Mouse (Mus musculus): ENCODE data around the gene Ryr1. TPM values are rescaled to one million over a fixed set of nuclear protein-coding genes. Genes with fewer than 3 reads are reported as not detected.
"Not testable (repeated sequence)": the region's sequence is repeated elsewhere in the genome, so short reads cannot be mapped to it uniquely, and the experiment has no call there.

Gene Ryr1
- polyA plus RNA-seq, 1 experiment from 2014 or later: 0.58 TPM

GRCm38 (mm10) chr7:28973025-28973424, 152.0 kb downstream of the Ryr1 start:
- 77% methylated on average over 8 of the region's 8 CpGs for WGBS
- H3K9me3 ChIP-seq (ENCODE audit: control insufficient read depth, low read length): no peaks in the 10 kb centered on the region
- no peak for ATAC-seq (ENCODE audit: low read depth)
- H3K4me2 ChIP-seq (ENCODE audit: low read depth, low read length): no peak overlapping the region
- H3K27ac ChIP-seq (ENCODE audit: low read length): no peak overlapping the region
- H3K36me3 ChIP-seq (ENCODE audit: control insufficient read depth, insufficient read depth, low read length): peaks cover 28% of the 10 kb centered on the region
- H3K4me1 ChIP-seq (replicated peaks; ENCODE audit: control insufficient read depth, insufficient read depth, low read length): peaks cover 16% of the 10 kb centered on the region
- H3K4me3 ChIP-seq (ENCODE audit: low read length): no peak overlapping the region
- no peak overlapping the region for H3K9ac ChIP-seq (ENCODE audit: low read length)
- no peaks in the 10 kb centered on the region for H3K27me3 ChIP-seq (ENCODE audit: control insufficient read depth, insufficient read depth, low read depth, low read length)

GRCm38 (mm10) chr7:28972542-28972985, 152.4 kb downstream of the Ryr1 start:
- H3K4me3 ChIP-seq (ENCODE audit: low read length): no peak overlapping the region
- 0 out of 2 replicates have a peak, but pooled peaks have one; percentile 6 for ATAC-seq (ENCODE audit: low read depth)
- 59% methylated on average over 8 of the region's 8 CpGs for WGBS

GRCm38 (mm10) chr7:28971770-28972269, 153.2 kb downstream of the Ryr1 start:
- no peak overlapping the region for H3K9ac ChIP-seq (ENCODE audit: low read length)
- H3K36me3 ChIP-seq (ENCODE audit: control insufficient read depth, insufficient read depth, low read length): peaks cover 18% of the 10 kb centered on the region
- no peaks in the 10 kb centered on the region for H3K9me3 ChIP-seq (ENCODE audit: control insufficient read depth, low read length)
- peak; percentile 76 for ATAC-seq (ENCODE audit: low read depth)
- 23% methylated on average over 6 of the region's 6 CpGs for WGBS
- no peaks in the 10 kb centered on the region for H3K27me3 ChIP-seq (ENCODE audit: control insufficient read depth, insufficient read depth, low read depth, low read length)
- H3K4me3 ChIP-seq (ENCODE audit: low read length): no peak overlapping the region
- H3K27ac ChIP-seq (ENCODE audit: low read length): peak overlapping the region; percentile 75
- H3K4me1 ChIP-seq (replicated peaks; ENCODE audit: control insufficient read depth, insufficient read depth, low read length): peaks cover 16% of the 10 kb centered on the region
- H3K4me2 ChIP-seq (ENCODE audit: low read depth, low read length): no peak overlapping the region

More at GRCm38 (mm10) chr7:28972542-28972985, 152.4 kb downstream of the Ryr1 start:
- no peak overlapping the region for H3K9ac ChIP-seq (ENCODE audit: low read length)
- peak overlapping the region; percentile 75 for H3K27ac ChIP-seq (ENCODE audit: low read length)
- no peaks in the 10 kb centered on the region for H3K27me3 ChIP-seq (ENCODE audit: control insufficient read depth, insufficient read depth, low read depth, low read length)
- H3K36me3 ChIP-seq (ENCODE audit: control insufficient read depth, insufficient read depth, low read length): peaks cover 24% of the 10 kb centered on the region
- no peaks in the 10 kb centered on the region for H3K9me3 ChIP-seq (ENCODE audit: control insufficient read depth, low read length)
- H3K4me1 ChIP-seq (replicated peaks; ENCODE audit: control insufficient read depth, insufficient read depth, low read length): peaks cover 16% of the 10 kb centered on the region
- H3K4me2 ChIP-seq (ENCODE audit: low read depth, low read length): no peak overlapping the region

GRCm38 (mm10) chr7:28971029-28971428, 153.9 kb downstream of the Ryr1 start:
- Histone ChIP-seq H3K27me3 (ENCODE audit: control insufficient read depth, insufficient read depth, low read depth, low read length) (no peaks in the 10 kb centered on the region), H3K4me2 (ENCODE audit: low read depth, low read length) (no peak overlapping the region), H3K9ac (ENCODE audit: low read length) (no peak overlapping the region), H3K4me3 (ENCODE audit: low read length) (no peak overlapping the region), H3K9me3 (ENCODE audit: control insufficient read depth, low read length) (no peaks in the 10 kb centered on the region), H3K27ac (ENCODE audit: low read length) (peak overlapping the region; percentile 75; the same call in 1 of the 2 replicates), H3K36me3 (ENCODE audit: control insufficient read depth, insufficient read depth, low read length) (peaks cover 18% of the 10 kb centered on the region), H3K4me1 (replicated peaks; ENCODE audit: control insufficient read depth, insufficient read depth, low read length) (peaks cover 16% of the 10 kb centered on the region)
- WGBS: 86% methylated on average over 7 of the region's 7 CpGs
- peak; percentile 9; the same call in 1 of the 2 replicates for ATAC-seq (ENCODE audit: low read depth)

- H3K9ac ChIP-seq (ENCODE audit: low read length): no peak overlapping the region
- 47% methylated on average over 12 of the region's 12 CpGs for WGBS
- H3K27me3 ChIP-seq (ENCODE audit: control insufficient read depth, insufficient read depth, low read depth, low read length): no peaks in the 10 kb centered on the region
- no peak overlapping the region for H3K4me3 ChIP-seq (ENCODE audit: low read length)
- H3K4me1 ChIP-seq (replicated peaks; ENCODE audit: control insufficient read depth, insufficient read depth, low read length): peaks cover 16% of the 10 kb centered on the region
- H3K4me2 ChIP-seq (ENCODE audit: low read depth, low read length): no peak overlapping the region
- no peaks in the 10 kb centered on the region for H3K9me3 ChIP-seq (ENCODE audit: control insufficient read depth, low read length)
- no peak for ATAC-seq (ENCODE audit: low read depth)
- H3K27ac ChIP-seq (ENCODE audit: low read length): no peak overlapping the region
- peaks cover 18% of the 10 kb centered on the region for H3K36me3 ChIP-seq (ENCODE audit: control insufficient read depth, insufficient read depth, low read length)
Measured at GRCm38 (mm10) chr7:28969672-28970394, 155.1 kb downstream of the Ryr1 start.

- H3K27me3 ChIP-seq (ENCODE audit: control insufficient read depth, insufficient read depth, low read depth, low read length): no peaks in the 10 kb centered on the region
- no peak overlapping the region for H3K9ac ChIP-seq (ENCODE audit: low read length)
- H3K4me3 ChIP-seq (ENCODE audit: low read length): no peak overlapping the region
- no peak overlapping the region for H3K27ac ChIP-seq (ENCODE audit: low read length)
- no peak for ATAC-seq (ENCODE audit: low read depth)
- no peak overlapping the region for H3K4me2 ChIP-seq (ENCODE audit: low read depth, low read length)
- no peaks in the 10 kb centered on the region for H3K9me3 ChIP-seq (ENCODE audit: control insufficient read depth, low read length)
- peaks cover 12% of the 10 kb centered on the region for H3K36me3 ChIP-seq (ENCODE audit: control insufficient read depth, insufficient read depth, low read length)
- 97% methylated on average over 1 of the region's 1 CpGs for WGBS
- peaks cover 16% of the 10 kb centered on the region for H3K4me1 ChIP-seq (replicated peaks; ENCODE audit: control insufficient read depth, insufficient read depth, low read length)
Measured at GRCm38 (mm10) chr7:28969271-28969670, 155.7 kb downstream of the Ryr1 start.

GRCm38 (mm10) chr7:28968120-28968519, 156.9 kb downstream of the Ryr1 start:
- not testable (repeated sequence) for H3K9me3 ChIP-seq (ENCODE audit: control insufficient read depth, low read length); ATAC-seq (ENCODE audit: low read depth); H3K36me3 ChIP-seq (ENCODE audit: control insufficient read depth, insufficient read depth, low read length); H3K4me2 ChIP-seq (ENCODE audit: low read depth, low read length); H3K27me3 ChIP-seq (ENCODE audit: control insufficient read depth, insufficient read depth, low read depth, low read length); H3K4me3 ChIP-seq (ENCODE audit: low read length); H3K27ac ChIP-seq (ENCODE audit: low read length); H3K9ac ChIP-seq (ENCODE audit: low read length)
- 96% methylated on average over 8 of the region's 8 CpGs for WGBS
- H3K4me1 ChIP-seq (replicated peaks; ENCODE audit: control insufficient read depth, insufficient read depth, low read length): peaks cover 17% of the 10 kb centered on the region

- WGBS: 66% methylated on average over 4 of the region's 4 CpGs
- peaks cover 13% of the 10 kb centered on the region for H3K4me1 ChIP-seq (replicated peaks; ENCODE audit: control insufficient read depth, insufficient read depth, low read length)
- H3K27me3 ChIP-seq (ENCODE audit: control insufficient read depth, insufficient read depth, low read depth, low read length): no peaks in the 10 kb centered on the region
- ATAC-seq (ENCODE audit: low read depth): no peak
- no peak overlapping the region for H3K27ac ChIP-seq (ENCODE audit: low read length)
- no peak overlapping the region for H3K9ac ChIP-seq (ENCODE audit: low read length)
- no peak overlapping the region for H3K4me3 ChIP-seq (ENCODE audit: low read length)
- H3K9me3 ChIP-seq (ENCODE audit: control insufficient read depth, low read length): no peaks in the 10 kb centered on the region
- H3K36me3 ChIP-seq (ENCODE audit: control insufficient read depth, insufficient read depth, low read length): 0 out of 2 replicates have a peak, but pooled peaks cover 2% of the 10 kb centered on the region
- no peak overlapping the region for H3K4me2 ChIP-seq (ENCODE audit: low read depth, low read length)
Measured at GRCm38 (mm10) chr7:28966751-28967505, 158.1 kb downstream of the Ryr1 start.

- WGBS: 63% methylated on average over 4 of the region's 5 CpGs
- no peak overlapping the region for H3K27ac ChIP-seq (ENCODE audit: low read length)
- H3K36me3 ChIP-seq (ENCODE audit: control insufficient read depth, insufficient read depth, low read length): 0 out of 2 replicates have a peak, but pooled peaks cover 2% of the 10 kb centered on the region
- H3K9me3 ChIP-seq (ENCODE audit: control insufficient read depth, low read length): no peaks in the 10 kb centered on the region
- no peak overlapping the region for H3K9ac ChIP-seq (ENCODE audit: low read length)
- no peak overlapping the region for H3K4me2 ChIP-seq (ENCODE audit: low read depth, low read length)
- no peaks in the 10 kb centered on the region for H3K27me3 ChIP-seq (ENCODE audit: control insufficient read depth, insufficient read depth, low read depth, low read length)
- ATAC-seq (ENCODE audit: low read depth): no peak
- H3K4me3 ChIP-seq (ENCODE audit: low read length): no peak overlapping the region
- H3K4me1 ChIP-seq (replicated peaks; ENCODE audit: control insufficient read depth, insufficient read depth, low read length): peaks cover 6% of the 10 kb centered on the region
Measured at GRCm38 (mm10) chr7:28966181-28966580, 158.8 kb downstream of the Ryr1 start.
